Mouse (Mus musculus): ENCODE results near the gene Mrpl2.

Mrpl2 gene

GRCm38 (mm10) chr17:46645561-46646321, at the start of gene Mrpl2, which contains the start of gene Klc4:
Gene Mrpl2, plus strand, starts transcription at chr17:46646229.
Gene Klc4, minus strand, starts transcription at chr17:46646022.
- under 1% methylated on average over 53 of the region's 53 CpGs for WGBS

DNA sequence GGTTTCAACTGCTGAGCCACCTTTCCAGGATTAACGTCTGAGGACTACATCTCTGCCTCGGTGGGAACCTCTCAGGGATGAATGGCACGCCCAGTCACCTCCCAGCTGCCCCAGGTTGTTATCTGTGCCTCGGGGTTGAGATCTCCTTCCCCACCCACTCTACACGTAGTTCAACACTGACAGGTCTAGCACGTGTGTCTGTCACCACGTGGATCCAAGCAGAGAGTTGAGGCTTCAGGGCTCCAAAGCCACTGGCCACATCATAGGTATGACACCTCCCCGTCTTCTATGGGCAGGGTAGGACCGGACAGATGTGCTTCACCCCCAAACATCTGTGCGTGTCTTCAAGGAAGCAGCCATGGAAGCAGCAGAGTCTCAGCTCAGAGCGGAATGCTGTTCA, 48.1 kb upstream of the Mrpl2 start:
- WGBS = 87% methylated on average over 11 of the region's 11 CpGs

GRCm38 (mm10) chr17:46598963-46599362, 47.1 kb upstream of the Mrpl2 start:
- WGBS = 48% methylated on average over 4 of the region's 4 CpGs

- 93% methylated on average over 2 of the region's 2 CpGs for WGBS
Measured at GRCm38 (mm10) chr17:46600569-46600968, 45.5 kb upstream of the Mrpl2 start.

DNA sequence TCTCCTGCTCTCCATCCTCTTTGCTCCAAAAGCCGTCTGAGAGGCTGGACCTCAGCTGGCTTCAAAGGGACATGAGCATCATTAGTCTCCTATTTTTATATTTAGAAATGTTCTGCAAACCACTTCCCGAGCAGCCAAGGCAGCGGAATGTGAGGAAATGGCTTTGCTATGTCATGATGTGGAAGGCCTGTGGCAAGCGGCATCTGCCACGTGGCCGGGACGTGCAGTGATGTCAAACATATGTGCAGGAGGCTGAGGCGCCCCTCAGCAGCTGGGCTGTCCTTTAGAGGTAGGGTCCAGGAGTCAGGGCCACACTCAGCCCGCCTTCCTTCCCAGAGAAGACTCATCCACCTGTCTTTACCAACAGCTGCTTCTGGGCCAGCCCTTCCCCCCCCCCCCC, 43.8 kb upstream of the Mrpl2 start:
- 67% methylated on average over 9 of the region's 9 CpGs for WGBS

GRCm38 (mm10) chr17:46603229-46603628, 42.8 kb upstream of the Mrpl2 start:
- over 99% methylated on average over 4 of the region's 4 CpGs for WGBS

- 71% methylated on average over 5 of the region's 5 CpGs for WGBS
Measured at GRCm38 (mm10) chr17:46605126-46605525, 40.9 kb upstream of the Mrpl2 start.

- WGBS = 57% methylated on average over 12 of the region's 12 CpGs
Measured at GRCm38 (mm10) chr17:46605987-46606386, 40.0 kb upstream of the Mrpl2 start.

DNA sequence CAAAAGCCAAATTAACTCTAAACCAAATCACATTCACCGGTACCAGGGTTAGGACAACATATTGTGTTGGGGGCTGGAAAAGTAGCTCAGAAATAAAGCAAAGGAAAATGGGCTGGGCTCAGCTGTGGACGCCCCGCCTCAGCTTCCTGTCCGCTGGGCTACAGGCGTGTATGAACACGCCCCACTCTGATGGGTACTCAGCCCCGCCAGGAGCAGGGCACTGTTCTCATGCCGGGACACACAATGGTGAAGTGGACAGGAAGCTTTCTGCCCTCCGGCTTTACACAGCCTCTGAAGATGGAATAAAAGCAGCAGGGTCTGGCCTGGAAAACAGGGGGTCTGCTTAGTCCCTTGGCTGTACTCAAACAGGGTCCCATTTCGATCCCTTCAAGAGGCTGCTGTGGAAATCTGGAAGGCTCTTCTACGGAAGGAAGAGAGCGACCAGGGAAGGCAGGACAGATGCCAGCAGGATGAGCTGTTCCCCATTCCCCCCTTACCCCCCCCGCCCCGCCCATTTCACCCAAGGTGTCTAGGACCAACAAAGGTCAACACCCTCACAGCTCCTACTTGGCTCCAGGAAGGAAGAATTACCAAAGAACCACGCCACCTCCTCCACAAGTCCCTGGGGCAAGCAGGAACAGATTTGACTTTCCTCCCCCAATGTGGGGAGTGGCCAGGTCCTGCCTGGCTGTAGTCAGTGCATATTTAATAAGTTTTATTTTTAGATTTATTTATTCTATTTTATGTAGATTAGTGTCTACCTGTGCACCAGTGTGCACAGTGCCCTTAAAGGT, 36.1 kb upstream of the Mrpl2 start:
- WGBS = 61% methylated on average over 15 of the region's 15 CpGs

DNA sequence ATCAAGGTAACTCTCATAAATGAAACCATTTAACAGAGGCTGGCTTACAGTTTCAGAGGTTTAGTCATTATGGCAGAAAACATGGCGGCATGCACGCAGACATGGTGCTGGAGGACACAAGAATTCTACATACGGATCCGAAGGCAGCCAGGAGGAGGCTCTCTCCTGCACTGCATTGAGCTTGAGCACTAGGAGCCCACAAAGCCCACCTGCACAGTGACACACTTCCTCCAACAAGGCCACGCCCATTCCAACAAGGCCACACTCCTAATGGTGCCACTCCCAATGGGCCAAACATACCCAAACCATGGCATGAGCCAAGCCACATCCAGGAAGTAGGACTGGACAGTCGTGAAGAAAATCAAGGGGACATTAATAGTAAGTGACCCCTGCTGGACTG, 34.7 kb upstream of the Mrpl2 start:
- 93% methylated on average over 6 of the region's 6 CpGs for WGBS

DNA sequence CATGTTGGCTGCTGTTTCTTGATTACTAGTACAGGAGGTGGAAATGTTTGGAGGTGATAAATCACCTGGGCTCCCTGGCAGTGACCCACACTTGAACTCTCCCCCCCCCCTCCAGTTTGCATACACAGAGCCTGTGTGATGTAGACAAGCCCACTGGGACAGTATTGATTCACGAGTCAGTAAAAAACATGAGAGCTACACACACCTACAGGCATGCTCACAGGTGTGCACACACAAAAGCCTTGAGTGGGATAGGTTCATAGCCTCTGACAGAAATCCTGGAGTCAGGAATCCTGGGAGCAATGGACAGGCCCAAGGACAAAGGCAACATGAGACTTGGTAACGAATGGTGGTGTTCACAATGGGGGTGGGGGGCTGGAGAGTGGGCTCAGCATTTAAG, 33.8 kb upstream of the Mrpl2 start:
- 73% methylated on average over 2 of the region's 2 CpGs for WGBS

DNA sequence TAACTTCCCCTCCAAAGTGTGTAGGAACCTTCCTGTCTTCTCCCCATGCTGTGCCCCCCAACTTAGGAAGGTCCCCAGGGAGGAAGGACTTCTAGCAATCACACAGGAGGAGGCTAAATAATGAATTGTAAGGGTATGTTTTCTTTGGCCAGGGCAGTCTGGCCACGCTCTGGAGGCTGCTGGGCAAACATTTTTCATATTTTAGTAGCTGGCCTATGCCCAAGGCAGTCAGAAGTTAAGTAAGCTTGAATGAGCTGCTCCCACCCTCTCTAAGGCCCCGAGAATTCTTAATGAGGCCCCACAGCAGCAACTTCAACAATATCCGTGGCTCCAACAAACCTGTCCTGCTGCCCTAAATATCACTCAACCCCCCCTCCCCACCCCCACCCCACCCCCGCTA, 33.2 kb upstream of the Mrpl2 start:
- 26% methylated on average over 4 of the region's 4 CpGs for WGBS

DNA sequence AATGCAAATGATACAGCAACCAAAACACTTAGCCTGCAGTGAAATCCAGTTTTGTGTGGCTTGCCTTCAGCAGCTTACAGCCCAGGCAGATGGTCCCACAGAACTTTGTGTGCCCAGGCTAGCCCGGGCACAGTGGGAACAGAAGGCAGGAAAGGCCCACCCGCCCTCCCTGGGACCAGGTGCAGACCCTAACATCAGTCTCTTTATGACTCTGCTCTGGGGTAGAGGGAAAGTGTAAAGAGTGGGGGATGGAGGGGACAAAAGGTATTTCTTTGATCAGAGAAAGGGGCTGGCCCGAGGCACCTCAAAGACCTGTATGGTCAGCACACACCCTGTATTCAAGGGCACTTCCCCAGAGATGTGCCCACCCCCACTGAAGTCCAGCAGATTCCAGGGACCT, 32.8 kb upstream of the Mrpl2 start:
- 61% methylated on average over 3 of the region's 3 CpGs for WGBS

DNA sequence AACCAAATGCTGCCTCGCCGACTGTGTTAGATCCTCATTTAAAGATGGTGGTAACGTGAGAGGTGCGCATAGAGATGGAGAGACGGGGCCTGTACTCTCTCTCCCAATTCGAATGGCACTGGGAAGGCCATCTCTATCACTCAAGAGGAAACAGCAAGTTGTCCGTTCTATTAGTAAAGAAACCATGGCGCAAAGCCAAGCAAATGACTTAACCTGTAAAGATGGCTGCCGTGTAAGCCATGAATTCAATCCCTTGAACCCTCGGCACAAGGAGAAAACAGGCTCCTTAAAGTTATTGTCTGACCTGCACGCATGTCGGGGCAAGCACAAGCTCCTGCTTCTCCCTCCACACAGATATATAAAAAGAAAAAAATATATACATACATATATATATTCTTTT, 28.2 kb upstream of the Mrpl2 start:
- 72% methylated on average over 12 of the region's 12 CpGs for WGBS

DNA sequence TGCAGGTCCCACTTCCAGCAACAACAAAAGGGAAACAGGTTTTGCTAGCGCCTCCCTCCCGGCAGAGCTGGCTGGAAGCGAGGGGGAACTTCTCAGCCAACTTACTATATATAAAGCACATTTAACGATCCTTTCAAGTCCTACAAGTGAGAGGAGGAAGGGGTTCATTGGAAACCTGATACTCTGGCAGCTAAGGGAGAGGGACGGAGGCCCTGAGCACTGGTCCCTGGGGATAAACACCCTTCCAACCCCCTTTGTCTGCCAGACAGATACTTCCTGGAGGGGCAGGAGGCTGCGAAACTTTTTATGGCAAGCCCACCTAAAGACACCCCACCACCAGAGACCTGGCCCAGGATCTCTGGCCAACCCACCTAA, 27.6 kb upstream of the Mrpl2 start:
- WGBS = 29% methylated on average over 6 of the region's 6 CpGs

DNA sequence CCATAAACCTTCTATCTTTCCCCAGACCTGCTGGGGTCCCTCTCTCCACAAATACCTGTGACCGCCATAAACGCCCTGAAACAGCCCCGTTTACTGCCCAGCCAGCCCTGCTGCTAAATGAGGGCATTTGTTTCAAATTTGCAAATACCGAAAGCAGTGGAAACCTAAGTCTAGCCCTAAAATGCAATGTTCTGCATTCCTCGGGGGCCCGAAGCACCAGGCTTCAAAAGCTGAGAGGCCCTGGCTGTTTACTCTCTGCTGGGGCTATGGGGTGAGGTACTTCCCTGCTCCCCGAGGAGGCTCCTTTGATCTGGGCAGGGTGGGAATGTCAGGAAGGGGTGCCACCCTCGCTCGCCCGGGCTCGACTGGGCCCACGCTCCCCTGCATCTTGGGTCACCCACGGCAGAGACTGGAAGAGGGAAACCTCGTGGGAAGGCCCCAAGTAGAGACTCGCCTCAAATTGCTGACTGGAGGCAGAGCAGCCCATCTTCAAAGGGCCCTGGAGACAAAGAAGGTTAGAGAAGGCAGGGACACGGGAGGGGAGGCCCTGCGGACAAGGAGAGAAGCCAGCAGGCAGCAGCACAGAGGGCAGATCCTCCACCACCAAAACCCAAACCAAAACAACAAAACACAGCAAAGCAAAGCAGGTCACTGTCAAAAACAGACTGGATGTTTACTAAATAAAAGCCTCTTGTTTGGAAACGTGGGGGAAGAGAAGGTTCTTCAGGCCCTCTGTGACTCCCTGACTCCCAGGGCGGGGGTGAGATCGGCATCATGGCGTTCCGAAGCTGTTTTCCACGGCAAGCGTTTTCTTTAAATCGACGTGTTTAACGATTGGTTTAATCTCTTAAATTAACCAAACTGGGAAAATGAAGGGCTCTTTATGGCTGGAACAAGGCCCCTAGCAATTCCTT, 27.0 kb upstream of the Mrpl2 start:
- 51% methylated on average over 27 of the region's 27 CpGs for WGBS

- WGBS = 70% methylated on average over 16 of the region's 16 CpGs
Measured at GRCm38 (mm10) chr17:46619683-46620357, 26.2 kb upstream of the Mrpl2 start.

DNA sequence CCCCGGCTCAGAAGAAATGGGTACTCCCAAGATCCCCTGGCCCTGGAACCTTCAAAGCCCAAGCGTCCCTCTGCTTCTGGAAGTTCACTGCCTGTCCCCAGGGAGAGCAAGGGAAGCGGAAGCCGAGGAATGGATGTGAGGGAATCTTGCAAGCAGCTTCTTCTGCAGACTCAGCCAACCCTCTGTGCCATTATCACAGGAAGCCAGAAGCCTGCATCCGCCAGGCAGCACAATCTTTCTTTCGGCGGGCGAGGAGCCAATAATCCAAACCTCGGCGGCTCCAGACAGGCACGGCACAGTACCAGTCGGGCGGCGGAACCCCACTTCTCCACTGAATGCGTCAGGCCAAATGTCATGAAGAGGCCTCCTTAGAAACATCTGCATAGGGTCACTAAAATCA, 24.7 kb upstream of the Mrpl2 start:
- whole genome bisulfite sequencing = 34% methylated on average over 15 of the region's 15 CpGs

GRCm38 (mm10) chr17:46622269-46622668, 23.8 kb upstream of the Mrpl2 start:
- WGBS = 85% methylated on average over 11 of the region's 11 CpGs

DNA sequence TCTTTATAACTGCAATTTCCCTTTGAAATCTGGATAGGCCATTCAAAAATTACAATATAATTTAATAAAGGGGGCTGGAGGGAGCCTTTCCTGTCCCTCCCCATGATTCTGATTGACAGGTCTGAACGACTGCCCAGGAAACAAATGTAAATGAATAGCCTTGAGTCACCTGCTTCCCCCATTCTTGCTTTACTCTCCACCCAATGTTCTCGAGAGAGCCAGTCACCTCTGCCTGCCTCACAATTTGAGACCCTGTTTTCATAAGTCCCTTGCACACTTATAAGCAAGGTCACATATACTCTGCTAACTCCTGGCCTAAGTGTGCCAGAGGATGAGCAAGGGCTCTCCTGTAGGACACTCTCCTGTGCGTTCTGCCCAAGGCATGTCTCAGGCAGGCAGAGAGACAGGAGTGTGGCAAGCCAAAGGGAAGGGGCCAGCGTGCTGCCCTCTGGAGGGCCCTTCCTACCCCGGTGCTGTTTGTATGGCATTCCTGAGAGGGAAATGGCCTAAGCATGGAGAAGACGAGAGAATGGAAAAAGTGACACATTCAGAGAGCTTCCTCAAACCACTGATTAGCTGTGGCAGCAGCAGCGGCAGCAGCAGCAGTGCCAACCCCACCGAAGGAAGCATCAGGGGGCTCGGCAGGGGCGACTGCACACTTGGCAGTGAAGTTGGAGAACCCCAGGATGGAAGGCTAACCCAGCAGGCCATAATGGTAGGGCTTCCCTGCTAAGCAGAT, 22.0 kb upstream of the Mrpl2 start:
- 45% methylated on average over 10 of the region's 10 CpGs for WGBS

- WGBS = 77% methylated on average over 12 of the region's 12 CpGs
Measured at GRCm38 (mm10) chr17:46624598-46624997, 21.4 kb upstream of the Mrpl2 start.
